In genomic region chr17:88556688-88557087, GRCm38 (mm10) we compare ENCODE assay signal across 25 mouse cellular contexts. TPM values are rescaled to one million over a fixed set of nuclear protein-coding genes. Genes with fewer than 3 reads are reported as not detected.
DNase-seq lines count a peak whose midpoint lies in the region; ATAC-seq and TF ChIP-seq lines count a peak whose summit lies in the region.
"Had no signal": no experiment of that assay in that cellular context is flagged by ENCODE, and none has a peak within 500 bp of the region (broad histone marks: within the 10 kb centered on the region; RNA-seq: fewer than 3 reads in every experiment).

No protein-coding gene starts in this region.

- DNase-seq in forebrain, postnatal 0 days = no peak
- no peak for DNase-seq in lung, postnatal 0 days (ENCODE audit: low spot score)
- no peak for DNase-seq in lung, postnatal 25 days (ENCODE audit: low spot score)
- DNase-seq in R1 (ENCODE audit: low read depth, low spot score) = peak; percentile 46
- peak; percentile 58 for DNase-seq in splenic B cell, adult 2 months (ENCODE audit: low read depth, low spot score)
- no peak for DNase-seq in T-cell, adult 2 months (ENCODE audit: low spot score)
- DNase-seq: cerebellum, adult 8-10 months; cerebellum, postnatal 36 days; embryo, embryonic 11 days; gastrocnemius, postnatal 10 days; heart, postnatal 10 days; kidney, adult 9 months; thymus, postnatal 14 days had no signal

- no peak for ATAC-seq in forebrain, postnatal 0 days
- no peak for ATAC-seq in forebrain, embryonic 12.5 days (ENCODE audit: low FRiP score)
- no peak for ATAC-seq in lung, postnatal 0 days
- ATAC-seq in kidney, embryonic 16.5 days (ENCODE audit: low FRiP score, low TSS enrichment) = no peak
- ATAC-seq: forebrain, embryonic 13.5 days had no signal

- TF ChIP-seq CTCF in forebrain, postnatal 0 days (IDR thresholded peaks at IDR 0.05; ENCODE audit: low read depth) = peak; percentile 5; the same call in 1 of the 2 replicates
- TF ChIP-seq CTCF in lung, postnatal 0 days (IDR thresholded peaks at IDR 0.05) = peak; percentile 22; the same call in 1 of the 2 replicates

- H3K36me3 ChIP-seq in forebrain, postnatal 0 days (ENCODE audit: insufficient read depth) = peaks cover 55% of the 10 kb centered on the region
- H3K36me3 ChIP-seq in forebrain, embryonic 12.5 days (replicated peaks) = peaks cover 34% of the 10 kb centered on the region
- 0 out of 2 replicates have a peak, but pooled peaks cover 5% of the 10 kb centered on the region for H3K36me3 ChIP-seq in lung, postnatal 0 days (ENCODE audit: insufficient read depth, low read length)
- peaks cover 19% of the 10 kb centered on the region for H3K36me3 ChIP-seq in splenic B cell, adult 2 months (ENCODE audit: control insufficient read depth, insufficient read depth, low read length, poor library complexity, severe bottlenecking)
- peaks cover 22% of the 10 kb centered on the region; the same call in 1 of the 2 replicates for H3K36me3 ChIP-seq in kidney, embryonic 16.5 days (ENCODE audit: insufficient read depth, low read length)

- no peaks in the 10 kb centered on the region for H3K4me1 ChIP-seq in forebrain, postnatal 0 days (ENCODE audit: insufficient read depth)
- peaks cover 12% of the 10 kb centered on the region; the same call in 1 of the 2 replicates for H3K4me1 ChIP-seq in forebrain, embryonic 12.5 days
- H3K4me1 ChIP-seq in lung, postnatal 0 days (ENCODE audit: insufficient read depth, low read depth, low read length) = no peaks in the 10 kb centered on the region
- H3K4me1 ChIP-seq in kidney, embryonic 16.5 days (ENCODE audit: insufficient read depth, low read length) = peaks cover 9% of the 10 kb centered on the region
- H3K4me1 ChIP-seq: forebrain, embryonic 13.5 days had no signal

- H3K27me3 ChIP-seq in forebrain, postnatal 0 days (ENCODE audit: insufficient read depth, low read length) = no peaks in the 10 kb centered on the region
- H3K27me3 ChIP-seq in forebrain, embryonic 12.5 days = no peaks in the 10 kb centered on the region
- H3K27me3 ChIP-seq in lung, postnatal 0 days (replicated peaks; ENCODE audit: insufficient read depth, low read length) = no peaks in the 10 kb centered on the region
- H3K27me3 ChIP-seq in splenic B cell, adult 2 months (ENCODE audit: control insufficient read depth, insufficient read depth, low read length, poor library complexity, severe bottlenecking) = no peaks in the 10 kb centered on the region
- H3K27me3 ChIP-seq in kidney, embryonic 16.5 days (ENCODE audit: insufficient read depth, low read length) = no peaks in the 10 kb centered on the region
- H3K27me3 ChIP-seq: embryonic facial prominence, embryonic 13.5 days; forebrain, embryonic 13.5 days; hindbrain, embryonic 12.5 days; limb, embryonic 15.5 days; liver, embryonic 15.5 days; neural tube, embryonic 15.5 days had no signal

- 84% methylated on average over 4 of the region's 4 CpGs for WGBS in forebrain, postnatal 0 days
- WGBS in forebrain, embryonic 12.5 days = 87% methylated on average over 4 of the region's 4 CpGs
- 83% methylated on average over 4 of the region's 4 CpGs for WGBS in lung, postnatal 0 days
- 86% methylated on average over 4 of the region's 4 CpGs for WGBS in kidney, embryonic 16.5 days

- no peak overlapping the region for H3K4me3 ChIP-seq in forebrain, postnatal 0 days (ENCODE audit: low read depth, low read length)
- H3K4me3 ChIP-seq in forebrain, embryonic 12.5 days (replicated peaks) = no peak overlapping the region
- no peak overlapping the region for H3K4me3 ChIP-seq in lung, postnatal 0 days (ENCODE audit: low read depth, low read length)
- no peak overlapping the region for H3K4me3 ChIP-seq in kidney, embryonic 16.5 days (ENCODE audit: low read length)
- H3K4me3 ChIP-seq: embryonic facial prominence, embryonic 13.5 days; erythroblast, embryonic 14.5 days; forebrain, embryonic 13.5 days; heart, embryonic 10.5 days; hindbrain, embryonic 12.5 days; limb, embryonic 15.5 days; liver, embryonic 15.5 days; midbrain, embryonic 10.5 days; neural tube, embryonic 15.5 days had no signal

- no peak overlapping the region for H3K27ac ChIP-seq in forebrain, postnatal 0 days (ENCODE audit: low read depth, low read length)
- no peak overlapping the region for H3K27ac ChIP-seq in forebrain, embryonic 12.5 days
- H3K27ac ChIP-seq in lung, postnatal 0 days (ENCODE audit: low read length) = no peak overlapping the region
- H3K27ac ChIP-seq in kidney, embryonic 16.5 days (ENCODE audit: low read length) = no peak overlapping the region
- H3K27ac ChIP-seq: embryonic facial prominence, embryonic 13.5 days; forebrain, embryonic 13.5 days; heart, embryonic 10.5 days; hindbrain, embryonic 12.5 days; limb, embryonic 15.5 days; liver, embryonic 15.5 days; midbrain, embryonic 10.5 days; neural tube, embryonic 15.5 days had no signal

- no peak for TF ChIP-seq EP300 in lung, postnatal 0 days (IDR thresholded peaks at IDR 0.05)

- H3K9ac ChIP-seq in forebrain, postnatal 0 days = no peak overlapping the region
- no peak overlapping the region for H3K9ac ChIP-seq in forebrain, embryonic 12.5 days
- H3K9ac ChIP-seq in lung, postnatal 0 days (replicated peaks; ENCODE audit: low read depth) = no peak overlapping the region
- H3K9ac ChIP-seq in kidney, embryonic 16.5 days (replicated peaks; ENCODE audit: low read length) = no peak overlapping the region
- H3K9ac ChIP-seq: embryonic facial prominence, embryonic 13.5 days; forebrain, embryonic 13.5 days; hindbrain, embryonic 12.5 days; limb, embryonic 15.5 days; liver, embryonic 15.5 days; neural tube, embryonic 15.5 days had no signal

- H3K4me2 ChIP-seq in forebrain, postnatal 0 days (ENCODE audit: low read depth) = no peak overlapping the region
- no peak overlapping the region for H3K4me2 ChIP-seq in forebrain, embryonic 12.5 days
- H3K4me2 ChIP-seq in lung, postnatal 0 days (replicated peaks; ENCODE audit: low read depth, low read length) = no peak overlapping the region
- no peak overlapping the region for H3K4me2 ChIP-seq in kidney, embryonic 16.5 days (replicated peaks; ENCODE audit: low read depth, low read length)
- H3K4me2 ChIP-seq: embryonic facial prominence, embryonic 13.5 days; forebrain, embryonic 13.5 days; hindbrain, embryonic 12.5 days; limb, embryonic 15.5 days; liver, embryonic 15.5 days; neural tube, embryonic 15.5 days had no signal

- no peaks in the 10 kb centered on the region for H3K9me3 ChIP-seq in forebrain, postnatal 0 days (ENCODE audit: low read length)
- no peaks in the 10 kb centered on the region for H3K9me3 ChIP-seq in forebrain, embryonic 12.5 days
- no peaks in the 10 kb centered on the region for H3K9me3 ChIP-seq in lung, postnatal 0 days (ENCODE audit: low read length)
- H3K9me3 ChIP-seq in kidney, embryonic 16.5 days (ENCODE audit: low read length) = no peaks in the 10 kb centered on the region
- H3K9me3 ChIP-seq: embryonic facial prominence, embryonic 13.5 days; forebrain, embryonic 13.5 days; heart, embryonic 10.5 days; hindbrain, embryonic 12.5 days; limb, embryonic 15.5 days; liver, embryonic 15.5 days; midbrain, embryonic 10.5 days; neural tube, embryonic 15.5 days had no signal

RNA-seq across cellular contexts. Expression of gene Ppp1r21, which starts 26.8 kb away (rescaled TPM):
- 49.9 and 63.4 TPM in 2 replicates for total RNA-seq in forebrain, postnatal 0 days (2014; rRNA removed)
- 24.5 and 25.7 TPM in 2 replicates for polyA plus RNA-seq in forebrain, postnatal 0 days (2015; fragmentation: Nextera tagmentation; extraction: Ambion mirVana)
- 20.8 and 22.0 TPM in 2 replicates for polyA plus RNA-seq in forebrain, embryonic 12.5 days (2016; fragmentation: Nextera tagmentation; extraction: Ambion mirVana)
- polyA plus RNA-seq in lung, postnatal 0 days (2015; fragmentation: Nextera tagmentation; extraction: Ambion mirVana) = 18.6 TPM in 2 replicates
- polyA plus RNA-seq in kidney, embryonic 16.5 days (2015; fragmentation: Nextera tagmentation; extraction: Ambion mirVana) = 29.6 and 33.1 TPM in 2 replicates

RNA-seq across cellular contexts. Expression of gene Ston1, which starts 40.8 kb away (rescaled TPM):
- 1.4 and 2.2 TPM in 2 replicates for total RNA-seq in forebrain, postnatal 0 days (2014; rRNA removed)
- polyA plus RNA-seq in forebrain, postnatal 0 days (2015; fragmentation: Nextera tagmentation; extraction: Ambion mirVana) = 0.52 and 1.5 TPM in 2 replicates
- polyA plus RNA-seq in forebrain, embryonic 12.5 days (2016; fragmentation: Nextera tagmentation; extraction: Ambion mirVana) = 1.5 and 2.4 TPM in 2 replicates
- polyA plus RNA-seq in lung, postnatal 0 days (2015; fragmentation: Nextera tagmentation; extraction: Ambion mirVana) = 6.4 and 6.9 TPM in 2 replicates
- polyA plus RNA-seq in kidney, embryonic 16.5 days (2015; fragmentation: Nextera tagmentation; extraction: Ambion mirVana) = 6.3 and 9.3 TPM in 2 replicates
- total RNA-seq: granulocyte monocyte progenitor cell, adult 5-6 weeks had no signal
- polyA plus RNA-seq: erythroblast, embryonic 14.5 days had no signal

Comparison
In these comparisons a context has a peak if more than half of its experiments do, and no peak if none do; other contexts are left out.
1. DNase-seq: peak in R1 (single experiment) and splenic B cell, adult 2 months (single experiment); none in forebrain, postnatal 0 days (single experiment), lung, postnatal 0 days (single experiment), lung, postnatal 25 days (single experiment) and T-cell, adult 2 months (single experiment).